Mouse (Mus musculus) left cerebral cortex, postnatal 25 days (tissue): Measurements from ENCODE around the gene Bcas2. TPM values are rescaled to one million over a fixed set of nuclear protein-coding genes. Genes with fewer than 3 reads are reported as not detected.
"Not testable (repeated sequence)": the region's sequence is repeated elsewhere in the genome, so short reads cannot be mapped to it uniquely, and the experiment has no call there.

Experiments
- DNase-seq, 2 experiments: peaks; one replicate each; pipeline ENCODE4 v3.0.0; 2022; ENCODE audit warnings: low spot score in 2 of 2, mixed read lengths in 1 of 2
- intact Hi-C: fragments of 180-260 bp; cut with DNase I; formaldehyde crosslinking; loops from one replicate; pipeline ENCODE4 v1.15.1; 2025
- total RNA-seq, 2 experiments: library from RNA; stranded (reverse); gene quantifications; 2 replicates each; pipeline ENCODE4 v1.2.3; 2021

Gene Bcas2
- total RNA-seq, 2 experiments from 2014 or later, result 59.4 to 69.3 TPM

DNA sequence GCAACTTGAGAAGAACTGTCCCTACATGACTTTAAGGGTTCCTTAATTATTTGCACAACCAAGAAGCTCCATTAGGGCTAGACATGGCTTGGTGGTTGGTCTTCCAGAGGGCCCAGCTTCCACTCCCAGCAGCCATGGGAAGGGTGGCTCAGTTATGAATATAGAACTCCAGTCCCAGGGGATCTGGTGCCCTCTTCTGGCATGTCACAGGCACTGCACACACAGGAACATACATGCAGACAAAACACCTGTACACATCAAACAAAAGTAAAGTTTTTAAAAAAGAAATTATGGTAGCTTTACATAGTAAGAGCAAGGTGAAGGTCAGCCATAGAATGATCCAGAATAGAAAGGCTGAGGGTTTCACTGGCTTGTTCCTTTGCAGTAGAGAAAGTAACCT is 17.7 kb upstream of the Bcas2 start:
- DNase-seq, result no peak
- intact Hi-C loops, result no loop called here

DNA sequence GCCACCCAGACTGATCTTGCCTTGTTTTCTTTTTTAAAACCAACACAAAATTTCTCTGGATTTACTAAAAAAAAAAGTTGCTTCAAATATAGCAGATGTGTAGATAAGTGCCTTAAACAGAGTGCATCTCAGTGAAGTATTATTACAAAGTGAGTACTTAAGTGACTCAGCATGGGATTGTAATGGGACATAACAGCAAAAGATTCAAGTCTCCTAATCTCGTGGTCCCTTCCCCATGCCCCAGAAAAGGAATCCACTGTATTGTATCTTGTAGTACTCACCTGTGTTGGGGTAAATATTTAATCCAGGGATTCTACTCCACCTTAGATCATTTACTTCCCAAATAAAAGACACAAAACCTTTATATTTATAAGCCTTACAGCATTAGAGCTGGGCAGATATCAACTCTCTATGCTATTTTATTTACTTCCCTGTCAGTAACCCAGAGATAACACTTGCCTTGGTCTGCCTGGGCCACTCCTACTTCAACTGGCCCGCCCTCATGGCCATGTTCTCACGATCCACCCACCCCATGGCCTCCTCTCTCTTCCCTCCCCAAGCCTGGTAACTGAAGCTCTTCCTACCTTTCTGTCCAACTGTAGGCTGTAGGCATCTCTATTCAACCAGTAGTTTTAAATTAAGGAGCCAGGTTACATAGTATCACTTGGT is 12.1 kb upstream of the Bcas2 start:
- intact Hi-C loops, result no loop called here
- no peak for DNase-seq

DNA sequence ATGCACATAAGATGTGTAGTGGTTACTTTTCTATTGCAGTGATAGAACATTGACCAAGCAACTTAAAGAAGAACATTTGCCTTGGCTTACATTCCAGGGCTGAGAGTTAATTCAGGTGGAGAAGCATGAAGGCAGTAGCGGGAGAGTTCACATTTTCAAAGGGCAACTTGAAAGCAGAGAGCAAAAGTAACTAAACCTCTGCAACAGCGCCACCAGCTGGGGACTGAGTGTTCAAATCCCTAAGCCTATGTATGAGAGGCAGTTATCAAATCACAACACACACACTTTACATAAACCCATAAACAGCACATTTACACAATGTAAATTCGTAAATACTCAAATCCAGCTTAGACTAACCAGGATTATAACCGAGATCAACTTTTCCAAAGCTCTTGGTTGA is 1.7 kb upstream of the Bcas2 start:
- DNase-seq, result peak; percentile 81 to 86
- intact Hi-C loops, result loop anchor here (1.0 to 5.0 kb wide), 5 partner anchors 67 to 917 kb away; partner anchors contain the start of genes Dennd2c, Nras and Trim33

- intact Hi-C loops, result loop anchor here (5.0 kb wide), 1 partner anchor 105 kb away; the partner anchor contains the start of gene Trim33
Measured at GRCm38 (mm10) chr3:103172615-103173014, 1.2 kb downstream of the Bcas2 start.

GRCm38 (mm10) chr3:103176740-103177139 is 5.3 kb downstream of the Bcas2 start:
- no peak for DNase-seq
- intact Hi-C loops, result no loop called here

More at GRCm38 (mm10) chr3:103172615-103173014, 1.2 kb downstream of the Bcas2 start:
- DNase-seq, result no peak

DNA sequence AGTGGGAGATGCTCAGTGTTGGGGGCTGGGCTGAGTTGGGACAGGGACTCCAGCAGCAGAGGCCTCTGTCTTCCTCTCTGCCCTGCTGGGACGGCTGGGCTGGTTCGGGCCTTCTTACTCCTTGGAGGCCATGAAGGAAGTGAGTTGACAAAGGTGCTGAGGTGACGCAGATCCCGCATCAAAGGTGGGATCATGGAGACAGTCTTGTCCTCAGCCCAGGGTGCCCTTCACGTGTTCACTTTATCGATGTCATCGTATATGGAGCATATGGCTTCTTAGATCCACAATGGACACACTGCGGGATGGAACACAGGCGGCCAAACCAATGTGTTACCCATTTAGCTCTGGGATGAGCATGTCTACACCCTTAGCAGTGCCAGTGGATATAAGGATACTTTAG is 8.1 kb downstream of the Bcas2 start:
- intact Hi-C loops, result no loop called here
- no peak for DNase-seq

DNA sequence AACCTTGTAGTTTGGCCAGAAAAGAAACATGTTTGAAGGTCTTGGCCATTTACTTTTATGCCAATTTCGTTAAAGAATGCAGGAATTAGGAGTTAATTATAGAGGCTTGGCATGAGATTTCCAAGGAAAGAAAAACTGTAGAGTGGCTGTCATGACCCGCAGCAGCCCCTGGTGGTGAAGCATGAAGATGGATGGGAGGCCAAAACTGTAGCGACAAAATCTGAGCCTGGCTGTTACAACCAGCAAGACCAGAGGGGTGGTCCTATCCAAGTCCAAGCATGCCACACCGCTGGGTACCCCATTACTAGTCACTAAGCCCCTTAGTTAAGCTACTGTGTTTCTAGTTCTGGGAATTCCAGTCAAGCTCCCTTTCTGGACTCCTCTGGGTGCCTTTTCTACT is 9.7 kb downstream of the Bcas2 start:
- no peak for DNase-seq
- intact Hi-C loops, result loop anchor here (5.0 kb wide), 1 partner anchor 201 kb away; no protein-coding TSS in a partner anchor

GRCm38 (mm10) chr3:103182821-103183220 is 11.4 kb downstream of the Bcas2 start:
- intact Hi-C loops, result loop anchor here (5.0 kb wide), 1 partner anchor 199 kb away; no protein-coding TSS in a partner anchor
- DNase-seq, result no peak

DNA sequence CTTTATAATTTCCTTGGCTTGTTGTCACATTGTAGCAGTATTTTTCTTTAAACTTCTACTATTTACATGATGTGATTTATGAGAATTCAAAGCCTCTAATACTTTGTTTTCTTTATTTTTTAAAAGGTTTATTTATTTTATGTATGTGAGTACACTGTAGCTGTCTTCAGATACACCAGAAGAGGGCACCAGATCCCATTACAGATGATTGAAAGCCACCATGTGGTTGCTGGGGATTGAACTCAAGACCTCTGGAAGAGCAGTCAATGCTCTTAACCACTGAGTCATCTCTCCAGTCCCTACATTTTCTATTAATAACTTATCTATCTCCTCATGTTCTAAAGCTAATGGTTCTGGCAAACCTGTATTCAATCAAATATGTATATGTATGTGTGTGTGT is 13.0 kb downstream of the Bcas2 start:
- DNase-seq, result not testable (repeated sequence)
- intact Hi-C loops, result loop anchor here (5.0 kb wide), 1 partner anchor 198 kb away; no protein-coding TSS in a partner anchor

- DNase-seq, result no peak
- intact Hi-C loops, result no loop called here
Measured at GRCm38 (mm10) chr3:103188451-103188850, 17.0 kb downstream of the Bcas2 start.

- DNase-seq, result no peak
- intact Hi-C loops, result no loop called here
Measured at GRCm38 (mm10) chr3:103188856-103189255, 17.4 kb downstream of the Bcas2 start.

GRCm38 (mm10) chr3:103192161-103192560 is 20.7 kb downstream of the Bcas2 start:
- intact Hi-C loops, result no loop called here
- DNase-seq, result no peak

GRCm38 (mm10) chr3:103193186-103193585 is 21.7 kb downstream of the Bcas2 start:
- intact Hi-C loops, result no loop called here
- DNase-seq, result no peak

DNA sequence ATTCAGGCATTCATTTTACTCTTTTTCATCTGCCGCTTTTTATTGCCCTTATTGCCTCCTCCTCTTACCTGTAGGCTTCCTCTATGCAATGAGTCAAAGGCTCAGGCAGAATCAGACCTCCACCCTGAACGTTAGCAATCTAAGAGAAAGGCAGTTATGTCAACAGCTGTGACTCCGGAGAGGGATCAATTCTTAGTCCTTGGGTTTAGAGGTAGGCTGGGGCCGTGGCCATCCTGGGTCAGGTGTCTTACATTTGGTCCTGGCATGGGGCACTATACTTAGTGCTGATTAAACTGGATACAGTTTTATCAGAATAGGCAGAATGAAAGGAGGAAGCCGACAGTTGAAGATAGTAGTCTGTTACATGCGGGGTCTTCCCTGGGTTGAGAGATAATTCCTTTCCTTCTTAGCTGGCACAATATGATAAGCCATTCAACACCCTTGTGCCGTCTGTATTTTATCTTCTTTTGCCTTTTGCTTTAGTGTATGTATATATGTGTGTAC is 24.9 kb downstream of the Bcas2 start:
- no peak for DNase-seq
- intact Hi-C loops, result no loop called here

DNA sequence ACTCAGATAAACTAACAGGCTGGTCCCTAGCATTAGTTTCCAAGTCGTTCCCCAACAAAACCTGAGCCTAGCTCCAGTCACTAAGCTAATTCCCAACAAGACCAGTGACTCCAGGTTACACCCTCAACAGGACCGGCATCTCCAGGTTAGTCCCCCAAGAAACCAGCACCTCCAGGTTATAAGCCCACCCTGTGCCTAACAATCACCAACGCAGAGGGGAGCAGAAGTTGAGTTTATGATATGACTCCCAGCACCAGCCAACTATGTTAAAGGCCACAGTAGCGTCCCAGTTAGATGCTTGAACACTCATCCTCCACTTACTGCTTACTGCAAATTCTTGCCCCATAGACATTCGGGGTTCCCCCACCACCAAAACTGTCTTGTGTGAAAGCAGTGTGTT is 27.9 kb downstream of the Bcas2 start:
- intact Hi-C loops, result no loop called here

DNA sequence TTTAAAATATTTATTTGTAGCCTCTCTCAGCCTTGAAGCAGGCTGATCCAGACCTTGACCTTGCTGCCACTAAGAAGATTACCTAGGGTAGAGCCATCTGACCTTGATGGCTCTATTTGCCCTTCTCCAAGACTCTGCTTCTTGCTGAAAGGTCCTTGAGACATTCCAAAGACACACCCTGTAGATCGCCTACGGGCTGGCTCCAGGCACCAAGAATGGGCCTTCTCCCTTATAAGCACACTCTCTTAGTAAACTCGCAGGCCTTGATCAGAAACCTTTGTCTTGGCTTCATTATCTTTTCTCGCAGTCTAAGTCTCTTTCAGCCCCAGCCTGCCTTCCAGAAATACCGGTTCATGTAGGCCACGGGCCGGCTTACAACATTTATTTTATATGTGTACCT is 29.6 kb downstream of the Bcas2 start:
- intact Hi-C loops, DNase-seq: not testable (repeated sequence)

More for the DNA sequence above, 27.9 kb downstream of the Bcas2 start:
- DNase-seq, result no peak

DNA sequence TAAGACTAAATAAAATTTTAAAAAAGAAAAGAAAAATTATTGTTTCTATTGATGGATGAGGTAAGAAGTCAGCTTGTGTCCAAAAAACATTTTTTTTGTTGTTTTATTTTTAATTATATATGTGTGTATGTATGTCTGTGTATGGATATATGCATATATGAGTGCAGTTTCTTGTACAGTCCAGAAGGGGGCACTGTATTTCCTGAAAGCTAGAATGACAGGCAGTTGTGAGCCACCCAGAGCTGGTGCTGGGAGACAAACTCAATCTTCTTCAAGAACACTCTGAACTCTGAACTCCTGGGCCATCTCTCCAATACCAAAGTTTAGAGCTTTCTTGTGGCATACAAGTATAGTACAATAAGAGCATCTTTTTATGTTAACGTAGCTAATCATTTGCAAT is 32.1 kb downstream of the Bcas2 start:
- intact Hi-C loops, result no loop called here
- DNase-seq, result no peak

GRCm38 (mm10) chr3:103204445-103204844 is 33.0 kb downstream of the Bcas2 start:
- DNase-seq, result no peak
- intact Hi-C loops, result no loop called here

DNA sequence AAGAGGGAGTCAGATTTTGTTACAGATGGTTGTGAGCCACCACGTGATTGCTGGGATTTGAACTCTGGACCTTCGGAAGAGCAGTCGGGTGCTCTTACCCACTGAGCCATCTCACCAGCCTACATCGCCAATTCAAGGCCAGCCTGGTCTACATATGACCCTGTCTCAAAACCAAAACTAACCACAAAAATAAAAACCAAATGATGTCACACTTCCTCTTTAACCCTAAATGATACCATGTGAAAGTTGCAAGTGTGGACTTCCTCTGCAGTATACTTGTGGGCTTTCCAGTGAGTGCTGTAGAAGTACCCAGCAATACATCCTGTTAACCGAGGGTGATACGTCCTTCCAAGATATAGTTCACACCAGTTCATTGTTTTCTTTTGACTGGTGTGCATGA is 34.9 kb downstream of the Bcas2 start:
- DNase-seq, result no peak

GRCm38 (mm10) chr3:103207749-103208148 is 36.3 kb downstream of the Bcas2 start:
- no peak for DNase-seq
- intact Hi-C loops, result no loop called here

More for the DNA sequence above, 34.9 kb downstream of the Bcas2 start:
- intact Hi-C loops, result no loop called here

- intact Hi-C loops, result no loop called here
- no peak for DNase-seq
Measured at GRCm38 (mm10) chr3:103208237-103208636, 36.8 kb downstream of the Bcas2 start.
